Mouse (Mus musculus): ENCODE measurements around the gene Nhsl2.

DNA sequence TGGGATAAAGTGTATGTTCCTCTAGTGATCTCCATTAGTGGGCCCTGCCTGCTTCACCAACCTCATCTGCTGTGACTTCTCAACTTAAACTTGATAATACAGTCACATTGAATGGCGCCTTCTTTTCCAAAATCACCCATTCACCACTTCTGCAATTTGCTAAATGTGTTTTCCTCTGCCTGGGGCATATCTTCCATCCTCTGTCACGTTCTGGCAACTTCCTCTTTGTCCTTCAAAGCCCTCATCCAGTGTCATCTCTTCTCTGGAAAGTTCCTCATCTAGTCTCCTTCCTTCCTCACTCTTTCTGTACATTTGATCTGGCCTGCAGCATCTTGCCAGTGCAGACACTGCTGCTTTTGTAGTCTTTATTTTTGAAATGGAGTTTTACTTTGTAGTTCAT is 158.8 kb downstream of the Nhsl2 start:
- TF ChIP-seq CTCF (IDR thresholded peaks at IDR 0.05; ENCODE audit: borderline replicate concordance, insufficient read depth, low read depth, low read length) (no peak), POLR2A (IDR thresholded peaks at IDR 0.05; ENCODE audit: borderline replicate concordance, insufficient read depth, low read length) (no peak)

All from cerebellum, adult 2 months (tissue).